Mouse (Mus musculus) cerebellum, adult 2 months (tissue): ENCODE measurements around the gene Gsdma2.

Source experiments
- CTCF ChIP-seq: fragments of 200-500 bp; IDR thresholded peaks from 2 replicates; pipeline ENCODE4 v1.5.1; 2011; ENCODE audit warnings: low read depth, mild to moderate bottlenecking, control low read depth, low read length, moderate library complexity, borderline replicate concordance; ENCODE audit not compliant: insufficient read depth
- POLR2A ChIP-seq: fragments of 200-500 bp; IDR thresholded peaks from 2 replicates; pipeline ENCODE4 v1.6.1; 2011; ENCODE audit warnings: low read length, control low read depth, borderline replicate concordance; ENCODE audit not compliant: insufficient read depth

DNA sequence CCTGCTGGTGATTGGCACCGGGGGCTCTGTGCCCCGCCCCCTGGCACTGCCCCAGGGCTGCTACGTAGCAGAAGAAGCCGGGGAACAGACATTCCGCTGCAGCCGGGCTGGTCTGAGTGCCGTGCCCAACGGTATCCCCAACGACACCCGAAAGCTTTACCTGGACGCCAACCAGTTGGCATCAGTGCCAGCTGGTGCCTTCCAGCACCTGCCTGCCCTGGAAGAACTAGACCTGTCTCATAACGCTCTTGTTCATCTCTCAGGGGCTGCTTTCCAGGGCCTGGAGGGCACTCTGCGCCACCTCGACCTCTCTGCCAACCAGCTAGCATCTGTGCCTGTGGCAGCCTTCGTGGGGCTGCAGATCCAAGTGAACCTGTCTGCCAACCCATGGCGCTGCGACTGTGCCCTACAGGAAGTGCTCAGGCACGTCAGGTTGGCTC is 47.7 kb upstream of the Gsdma2 start:
- TF ChIP-seq POLR2A (no peak), CTCF (no peak)
